Mouse (Mus musculus) spleen, embryonic (tissue): ENCODE measurements around the gene Dnajb3.
"Not testable (repeated sequence)": the region's sequence is repeated elsewhere in the genome, so short reads cannot be mapped to it uniquely, and the experiment has no call there.

Experiments
- CTCF ChIA-PET: fragments of 350-600 bp; sonication (Branson Sonifier 250); formaldehyde crosslinking; loops from one replicate; lab custom pipeline; 2022; lab: Charles Lee

Gene Dnajb3

DNA sequence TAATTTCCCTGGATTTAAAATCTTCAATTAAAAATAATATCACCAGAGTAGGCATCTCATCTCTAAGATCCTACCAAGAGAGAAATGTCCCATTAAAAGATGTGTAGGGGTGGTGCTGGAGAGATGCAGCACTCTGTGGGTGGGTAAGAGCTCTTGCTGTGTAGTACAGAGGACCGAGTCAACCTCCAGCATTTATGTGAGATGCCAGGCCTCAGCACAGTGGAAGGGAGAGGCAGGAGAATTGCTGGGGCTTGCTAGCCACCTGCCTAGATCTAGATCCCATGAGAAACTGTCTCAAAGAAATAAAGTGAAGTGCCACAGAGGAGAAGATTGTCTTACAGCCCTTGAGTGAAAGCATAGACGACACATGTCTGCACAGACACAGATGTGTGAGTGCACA, 11.0 kb upstream of the Dnajb3 start:
- CTCF ChIA-PET = no interaction called here

DNA sequence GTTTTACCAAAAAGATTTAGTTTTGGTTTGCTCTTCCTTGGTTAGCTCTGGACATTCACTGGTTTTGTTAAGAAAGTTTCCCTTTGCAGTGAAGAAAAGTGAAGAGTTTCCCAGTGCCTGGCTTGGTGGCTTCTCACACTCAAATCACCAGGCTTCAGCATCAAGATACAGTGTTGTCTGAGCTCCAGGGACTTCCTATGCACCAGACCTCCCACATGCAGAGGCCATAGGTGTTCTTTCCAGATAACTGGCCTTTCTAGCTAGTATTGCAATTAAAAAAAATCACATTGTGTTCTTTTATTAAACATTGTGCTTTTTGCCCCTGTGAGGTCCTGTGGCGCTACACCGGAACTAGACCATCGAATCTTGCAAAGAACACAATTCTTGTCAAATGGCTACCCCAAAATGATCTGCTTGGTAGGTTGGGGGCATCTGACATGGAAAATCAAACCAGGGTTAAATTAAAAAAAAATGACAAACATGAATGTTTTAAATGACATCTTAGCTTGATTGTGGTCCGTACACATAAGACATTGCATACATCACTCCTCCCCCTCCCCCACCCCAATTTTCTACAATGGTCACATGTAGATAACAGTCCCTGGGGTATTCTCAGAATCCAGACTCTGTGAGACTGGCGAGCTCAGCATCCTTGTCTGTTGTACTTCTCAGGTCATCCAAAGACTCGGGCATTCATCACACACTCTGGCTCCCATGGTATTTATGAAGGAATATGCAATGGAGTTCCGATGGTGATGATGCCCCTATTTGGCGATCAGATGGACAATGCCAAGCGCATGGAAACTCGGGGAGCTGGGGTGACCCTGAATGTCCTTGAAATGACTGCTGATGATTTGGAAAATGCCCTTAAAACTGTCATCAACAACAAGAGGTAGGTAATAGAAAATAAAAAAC, 10.1 kb upstream of the Dnajb3 start:
- CTCF ChIA-PET = no interaction called here

DNA sequence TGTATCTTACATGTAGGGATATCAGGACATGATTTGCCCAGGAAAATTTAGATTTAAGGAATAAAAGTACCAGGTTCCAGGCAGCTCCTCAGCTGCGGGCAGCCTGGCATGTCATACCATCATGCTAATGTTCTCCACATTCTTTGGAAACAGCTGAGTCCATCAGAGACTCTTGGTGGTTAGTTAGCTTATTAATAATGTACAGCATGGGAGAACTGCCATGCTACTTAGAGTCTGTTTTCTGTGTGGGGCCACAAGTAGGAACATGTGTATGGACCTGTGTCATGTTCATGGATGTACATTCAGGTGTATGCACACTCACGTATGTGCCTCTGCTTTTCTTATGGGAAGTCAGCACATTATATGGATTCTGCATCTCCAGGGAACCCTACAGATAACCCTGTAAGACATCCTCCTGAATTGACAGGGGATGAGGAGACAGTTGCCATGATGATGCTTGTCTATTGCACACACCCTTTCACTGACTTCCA, 8.9 kb upstream of the Dnajb3 start:
- CTCF ChIA-PET = no interaction called here

DNA sequence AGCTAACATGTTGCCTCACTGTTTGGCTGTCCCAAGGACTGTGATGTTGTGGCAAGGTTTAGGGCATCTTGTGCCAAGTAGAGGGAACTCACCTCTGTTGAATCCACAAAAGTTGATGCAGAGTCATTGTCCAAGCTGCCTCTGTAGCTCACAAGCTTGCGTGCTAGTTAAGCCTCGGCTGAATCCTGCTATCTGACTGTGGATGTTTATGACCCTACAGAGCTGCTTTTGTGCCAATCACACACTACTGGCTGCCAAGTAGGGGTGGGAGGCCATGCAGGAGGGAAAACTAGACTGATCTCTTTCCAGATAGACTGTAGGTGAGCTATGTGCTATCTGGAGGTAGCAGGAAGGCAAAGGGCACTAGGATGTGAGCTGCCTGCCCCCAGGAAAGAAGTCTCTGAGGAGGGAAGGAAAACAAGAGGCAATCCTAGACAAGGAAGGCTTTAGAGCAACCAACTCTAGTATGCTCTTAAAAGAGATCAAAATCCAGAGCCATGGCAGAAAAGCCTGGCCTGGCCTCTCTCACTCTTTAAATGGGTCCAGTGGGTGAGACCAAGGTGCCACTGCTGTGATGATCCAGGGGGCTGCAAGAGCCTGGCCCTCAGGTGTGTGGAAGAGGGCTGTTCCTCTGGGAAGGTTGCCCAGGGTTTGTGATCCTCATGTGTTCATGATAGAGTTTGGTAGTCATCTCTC, 8.3 kb upstream of the Dnajb3 start:
- CTCF ChIA-PET = no interaction called here

DNA sequence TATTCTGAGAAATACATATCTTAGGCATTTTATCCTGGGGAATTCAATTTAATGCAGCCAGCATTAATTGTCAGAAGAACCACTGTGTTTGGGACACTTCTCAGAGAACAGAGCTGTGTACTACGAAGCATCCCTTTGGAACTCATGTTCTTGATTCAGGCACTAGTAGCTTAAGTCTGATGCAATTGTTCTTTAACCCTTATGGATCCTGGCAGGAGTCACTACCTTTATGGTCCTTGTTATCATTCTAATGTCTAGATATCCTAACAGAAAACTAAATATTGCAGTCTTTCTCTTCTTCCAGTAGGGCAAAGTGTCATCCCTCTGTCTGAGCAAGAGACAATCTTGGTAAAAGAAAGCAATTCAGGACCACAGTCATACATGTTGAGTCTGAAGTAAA, 7.5 kb upstream of the Dnajb3 start:
- CTCF ChIA-PET = no interaction called here

DNA sequence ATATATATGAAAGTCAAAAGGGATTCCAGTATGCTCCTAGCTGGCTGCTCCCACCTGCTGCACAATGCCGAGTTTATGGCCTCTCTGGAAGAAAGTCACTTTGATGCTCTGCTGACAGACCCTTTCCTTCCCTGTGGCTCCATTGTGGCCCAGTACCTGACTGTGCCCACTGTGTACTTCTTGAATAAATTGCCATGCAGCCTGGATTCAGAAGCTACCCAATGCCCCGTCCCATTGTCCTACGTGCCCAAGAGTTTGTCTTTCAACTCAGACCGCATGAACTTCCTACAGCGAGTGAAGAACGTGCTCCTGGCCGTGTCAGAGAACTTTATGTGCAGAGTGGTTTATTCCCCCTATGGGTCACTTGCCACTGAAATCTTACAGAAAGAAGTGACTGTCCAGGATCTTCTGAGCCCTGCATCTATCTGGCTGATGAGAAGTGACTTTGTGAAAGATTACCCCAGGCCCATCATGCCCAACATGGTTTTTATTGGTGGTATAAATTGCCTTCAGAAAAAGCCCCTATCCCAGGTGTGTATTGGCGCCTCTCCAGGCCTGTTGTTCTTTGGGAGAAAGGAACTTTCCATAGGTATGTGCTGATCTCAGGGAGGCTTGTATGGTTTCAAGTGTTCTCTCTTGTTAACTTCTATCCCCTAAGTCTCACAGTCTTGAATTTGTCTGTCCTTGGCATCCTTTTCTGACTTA, 6.9 kb upstream of the Dnajb3 start:
- CTCF ChIA-PET = no interaction called here

DNA sequence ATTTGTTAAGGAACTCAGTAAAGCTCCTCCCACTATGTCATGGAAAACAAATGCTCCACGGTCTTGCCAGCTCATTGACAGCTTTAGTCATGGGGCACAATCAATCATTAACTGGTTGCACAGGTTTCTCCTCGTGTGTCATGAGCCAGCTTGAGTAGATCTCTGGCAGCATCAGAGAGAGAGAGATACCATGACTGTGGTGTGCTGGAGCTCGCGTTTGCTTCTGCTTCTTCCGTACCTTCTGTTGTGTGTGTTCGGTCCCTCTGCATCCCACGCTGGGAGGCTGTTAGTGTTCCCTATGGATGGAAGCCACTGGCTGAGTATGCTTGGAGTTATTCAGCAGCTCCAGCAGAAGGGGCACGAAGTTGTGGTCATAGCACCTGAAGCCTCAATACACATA, 6.2 kb upstream of the Dnajb3 start, which contains the start of gene Ugt1a1:
TSS of gene Ugt1a1 (plus strand) at position 148 of the 400 bp plus-strand sequence.
- CTCF ChIA-PET = no interaction called here

DNA sequence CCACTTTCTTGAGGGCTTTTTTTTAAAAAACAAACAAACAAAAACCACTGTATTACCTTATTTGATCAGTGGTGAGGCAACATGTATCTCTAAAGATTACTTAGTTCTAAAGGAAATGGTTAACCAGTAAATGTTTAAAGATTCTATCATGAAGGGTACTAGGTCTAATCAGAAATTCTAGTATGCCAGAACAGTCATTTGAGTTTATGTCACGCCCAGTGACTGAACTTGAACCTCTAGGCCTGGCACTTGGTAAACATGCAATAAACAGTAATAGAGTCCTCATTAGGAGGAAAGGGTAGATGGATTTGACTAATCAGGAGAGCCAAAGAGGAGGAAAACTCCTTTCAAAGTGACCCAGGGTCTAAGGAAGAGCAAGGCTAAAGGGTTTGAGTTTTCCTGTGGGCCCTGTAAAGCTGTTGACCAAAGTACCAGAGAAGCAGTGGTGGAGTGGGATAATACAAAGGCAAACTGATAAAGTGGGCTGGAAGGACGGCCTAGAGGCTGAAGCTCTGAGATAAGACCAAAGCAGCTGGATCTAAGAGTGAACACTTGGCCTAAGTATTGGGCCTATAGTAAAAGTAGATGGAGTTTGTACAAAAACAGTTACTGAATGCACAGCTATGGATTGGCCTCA, 1.4 kb upstream of the Dnajb3 start:
- CTCF ChIA-PET = no interaction called here

DNA sequence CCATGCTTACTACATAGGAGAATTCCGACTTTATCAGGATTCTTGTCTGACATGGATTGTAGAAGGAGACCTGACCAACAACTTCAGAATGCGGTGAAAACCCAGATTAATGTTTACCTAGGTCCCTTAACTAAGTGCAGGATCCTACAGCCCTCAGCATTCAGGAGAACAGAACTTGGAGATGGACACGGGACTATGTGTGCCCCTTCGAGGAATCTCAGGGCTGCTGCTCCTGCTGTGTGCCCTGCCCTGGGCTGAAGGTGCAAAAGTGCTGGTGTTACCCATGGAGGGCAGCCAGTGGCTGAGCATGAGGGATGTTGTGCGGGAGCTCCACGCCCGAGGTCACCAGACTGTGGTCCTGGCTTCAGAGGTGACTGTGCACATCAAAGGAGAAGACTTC, 5.1 kb downstream of the Dnajb3 start, which contains the start of gene Ugt1a2:
TSS of gene Ugt1a2 (plus strand) at position 146 of the 400 bp plus-strand sequence.
- CTCF ChIA-PET = no interaction called here

DNA sequence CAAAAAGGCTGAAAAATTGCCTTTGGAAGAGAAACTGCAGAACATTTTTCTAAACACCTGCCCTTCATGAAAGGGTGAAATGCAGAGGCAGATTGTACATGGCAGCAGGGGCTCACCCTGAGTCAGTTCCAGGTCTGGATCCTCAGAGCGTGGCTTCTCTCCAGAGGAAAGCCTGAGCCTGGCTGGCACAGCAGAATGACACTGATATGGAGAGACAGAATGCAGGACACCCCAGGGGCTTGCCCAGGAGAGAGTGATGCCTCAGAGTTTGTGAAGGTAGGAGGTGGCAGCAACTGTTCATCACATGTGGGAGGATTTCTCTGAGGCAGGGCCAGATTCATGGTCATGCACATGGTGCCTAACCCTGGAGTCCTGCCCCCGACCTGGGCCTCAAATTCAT, 5.6 kb downstream of the Dnajb3 start:
- CTCF ChIA-PET = no interaction called here

DNA sequence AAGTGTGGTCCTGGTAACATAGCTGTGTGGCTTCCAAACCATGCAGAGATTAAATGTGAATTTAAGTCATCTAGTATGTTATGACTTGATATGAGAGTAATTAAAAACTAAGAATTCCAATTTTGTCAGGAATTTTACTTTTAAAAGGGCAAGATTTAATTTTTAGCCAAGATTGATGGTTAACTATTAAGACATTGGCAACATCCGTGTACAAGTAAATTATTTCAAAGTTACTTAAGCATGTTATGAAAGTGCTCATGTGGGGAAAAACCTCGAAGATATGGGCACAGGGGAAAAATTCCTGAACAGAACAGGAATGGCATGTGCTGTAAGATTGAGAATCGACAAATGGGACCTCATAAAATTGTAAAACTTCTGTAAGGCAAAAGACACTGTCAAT, 8.1 kb downstream of the Dnajb3 start:
- CTCF ChIA-PET = no interaction called here

DNA sequence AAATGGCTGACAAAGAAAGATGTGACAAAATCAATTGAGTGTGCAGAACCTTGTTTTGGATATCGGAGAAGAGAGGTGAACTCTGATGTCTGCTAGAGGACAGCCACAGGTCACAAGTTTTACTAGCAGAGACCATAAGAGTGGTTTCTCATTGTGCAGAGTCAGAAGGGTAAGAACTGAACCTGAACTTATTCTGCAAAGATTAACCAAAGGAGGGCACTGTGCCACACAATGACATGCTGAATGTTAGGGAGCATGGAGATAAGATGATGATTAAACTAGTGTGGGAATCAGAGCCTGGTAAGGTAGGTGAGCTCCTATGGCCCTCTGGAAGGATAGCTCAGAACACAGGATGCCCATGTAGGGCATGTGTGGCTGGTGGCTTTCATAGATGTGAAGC, 9.9 kb downstream of the Dnajb3 start:
- CTCF ChIA-PET = no interaction called here

DNA sequence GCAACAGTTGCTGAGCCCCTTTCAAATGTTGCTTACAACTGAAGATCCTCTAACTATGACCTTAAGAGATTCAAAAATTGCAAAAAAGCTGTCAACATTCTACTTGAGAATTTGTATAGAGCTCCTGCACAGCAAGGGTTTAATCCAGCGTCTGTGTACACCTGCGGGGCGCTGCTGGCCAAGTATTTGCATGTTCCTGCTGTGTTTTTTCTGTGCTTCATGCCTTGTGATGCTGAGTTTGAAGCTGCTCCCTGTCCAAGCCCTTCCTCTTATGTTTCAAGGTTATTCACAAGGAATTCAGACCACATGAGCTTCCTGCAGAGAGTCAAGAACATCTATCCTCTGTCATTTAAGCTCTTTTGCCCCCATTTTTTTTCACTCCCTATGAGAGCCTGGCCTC, 13.4 kb downstream of the Dnajb3 start:
- CTCF ChIA-PET = no interaction called here

DNA sequence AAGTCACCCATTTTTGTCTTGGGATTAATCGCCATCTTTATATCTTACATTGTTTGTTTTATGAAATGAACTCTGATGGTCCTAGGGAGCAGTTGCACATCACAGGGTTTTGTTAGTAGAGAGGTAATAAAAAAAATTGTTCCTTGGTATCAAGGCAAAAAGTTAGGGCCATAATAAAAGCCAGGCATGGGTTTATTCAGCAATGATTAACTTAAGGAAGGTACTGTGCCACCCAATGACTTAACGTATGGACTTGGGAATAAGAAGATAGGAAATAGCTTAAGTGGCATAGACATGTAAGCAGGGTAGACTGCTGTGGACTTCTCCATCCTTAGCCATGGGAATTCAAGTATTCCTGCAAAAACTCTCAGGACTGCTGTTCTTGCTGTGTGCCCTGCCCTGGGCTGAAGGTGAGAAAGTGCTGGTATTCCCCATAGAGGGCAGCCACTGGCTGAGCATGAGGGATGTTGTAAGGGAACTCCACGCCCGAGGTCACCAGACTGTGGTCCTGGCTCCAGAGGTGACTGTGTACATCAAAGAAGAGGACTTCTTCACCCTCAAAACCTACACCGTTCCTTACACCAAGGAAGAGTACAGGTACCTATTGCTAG, 19.2 kb downstream of the Dnajb3 start:
- CTCF ChIA-PET = interaction anchor here (0.6 kb wide), 1 partner anchor 50 kb away, joined by 5 read pairs; no protein-coding TSS in a partner anchor

DNA sequence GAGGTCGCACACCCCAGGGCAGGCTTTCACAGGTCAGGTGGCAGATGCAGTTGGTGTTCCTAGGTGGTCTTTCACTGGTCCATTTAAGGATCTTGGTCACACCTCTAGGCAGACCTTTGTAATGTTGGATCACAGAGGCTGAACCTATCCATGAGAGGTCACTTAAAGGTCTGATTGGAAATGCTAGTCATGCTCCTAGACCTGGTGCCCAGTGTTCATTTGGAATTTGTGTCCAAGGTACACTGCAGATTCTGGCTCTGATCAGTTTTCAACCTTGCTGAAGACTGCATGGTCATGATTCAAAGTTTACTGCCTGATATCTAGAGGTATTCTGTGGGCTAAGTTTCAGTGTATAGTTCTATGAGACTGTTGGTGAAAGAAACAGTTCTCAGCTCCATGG, 25.9 kb downstream of the Dnajb3 start:
- CTCF ChIA-PET = no interaction called here

DNA sequence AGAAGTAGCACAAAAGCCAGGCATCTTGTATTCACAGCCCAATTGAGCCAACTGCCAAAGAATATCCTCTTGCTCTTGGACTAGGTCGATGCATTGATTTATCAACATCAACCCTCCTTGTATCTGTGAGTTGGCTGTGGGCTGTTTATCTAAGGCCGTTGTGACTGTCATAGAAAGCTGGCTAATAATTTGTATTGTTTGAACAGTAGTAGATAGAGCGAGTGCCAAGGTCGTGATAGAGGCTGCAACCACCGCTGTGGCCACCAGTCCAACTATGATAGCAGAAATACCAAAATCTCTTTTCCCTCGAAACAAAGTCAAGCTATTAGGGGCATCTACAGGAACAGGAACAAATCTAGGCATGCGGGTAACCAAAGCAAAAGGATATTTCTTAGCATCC, 33.4 kb downstream of the Dnajb3 start:
- CTCF ChIA-PET = not testable (repeated sequence)

DNA sequence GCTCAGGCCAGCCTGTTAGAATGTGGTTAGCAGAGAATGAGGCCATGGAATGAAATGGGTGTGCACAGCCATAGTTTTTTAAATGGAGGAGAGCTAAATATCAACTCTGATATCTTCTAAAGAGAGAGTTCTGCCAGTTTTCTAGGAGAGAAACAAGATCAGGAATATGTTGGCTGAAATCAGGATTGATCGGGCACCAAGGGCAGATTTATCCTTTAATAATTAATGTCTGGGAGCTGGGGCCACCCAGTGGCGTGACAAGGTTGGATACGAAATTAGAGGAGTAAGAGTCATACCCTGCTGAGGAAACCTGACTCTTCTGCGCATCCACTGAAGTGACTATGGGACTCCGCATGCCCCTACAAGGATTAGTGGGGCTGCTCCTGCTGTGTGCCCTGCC, 39.9 kb downstream of the Dnajb3 start, which contains the start of gene Ugt1a5:
TSS of gene Ugt1a5 (plus strand) at position 302 of the 400 bp plus-strand sequence.
- CTCF ChIA-PET = no interaction called here

DNA sequence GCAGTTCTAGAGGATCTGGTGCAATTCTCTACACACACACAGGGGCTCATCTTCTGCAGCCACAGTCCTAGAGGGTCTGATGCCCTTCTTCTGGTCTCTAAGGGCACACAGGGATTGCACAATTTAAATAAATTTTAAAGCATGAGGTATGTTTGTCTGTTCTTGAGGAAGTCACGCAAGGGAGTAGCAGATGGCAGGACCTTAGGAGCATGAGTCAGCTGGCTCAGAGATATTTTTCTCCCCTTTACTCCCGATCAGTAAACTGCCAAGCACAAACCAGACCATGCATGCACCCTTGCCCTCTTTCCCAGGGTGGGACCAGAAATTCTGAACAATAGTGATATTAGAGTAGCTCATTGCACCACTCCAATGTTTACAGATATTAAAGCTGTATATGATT, 47.2 kb downstream of the Dnajb3 start:
- CTCF ChIA-PET = no interaction called here
